Mouse (Mus musculus) right cerebral cortex, adult 2 months (tissue): ENCODE measurements at regions not wholly inside any gene's neighbourhood (a gene's known extent, or its start where the extent isn't known, plus 50 kb on each side); places are given as distances from the start of the nearest gene placed in this dataset.

Experiments used
- DNase-seq, 2 experiments: peaks; one replicate each; pipeline ENCODE4 v3.0.0; 2021 to 2022; ENCODE audit warnings: low spot score in 2 of 2

- no peak for DNase-seq
Observed at GRCm38 (mm10) chr12:58027796-58028195, 183.8 kb upstream of the Sstr1 start.

GRCm38 (mm10) chr12:58056368-58056860 is 155.2 kb upstream of the Sstr1 start:
- peak in 1 of 2 experiments; percentile 3 for DNase-seq

GRCm38 (mm10) chr12:58067318-58068223 is 144.0 kb upstream of the Sstr1 start:
- DNase-seq, result no peak

- DNase-seq, result no peak
Observed at GRCm38 (mm10) chr12:58087311-58087710, 124.3 kb upstream of the Sstr1 start.

GRCm38 (mm10) chr12:58112643-58113042 is 98.9 kb upstream of the Sstr1 start:
- DNase-seq, result no peak

- DNase-seq, result peak; percentile 15 to 16
Observed at GRCm38 (mm10) chr12:58139121-58139520, 72.5 kb upstream of the Sstr1 start.

GRCm38 (mm10) chr12:58151883-58152282 is 59.7 kb upstream of the Sstr1 start:
- no peak for DNase-seq
